Mouse (Mus musculus): ENCODE results near the gene Siglecg. TPM values are rescaled to one million over a fixed set of nuclear protein-coding genes. Genes with fewer than 3 reads are reported as not detected.
A peak's percentile ranks its signal among the peaks of the same experiment; 100 is the strongest.

Gene Siglecg
- polyA plus RNA-seq, 1 experiment from 2014 or later = 0.07 TPM

- Histone ChIP-seq H3K9me3 (replicated peaks; ENCODE audit: control insufficient read depth, low read length) (no peaks in the 10 kb centered on the region), H3K4me3 (ENCODE audit: low read depth, low read length) (peak overlapping the region; percentile 47), H3K27ac (replicated peaks; ENCODE audit: low read depth, low read length) (peak overlapping the region; percentile 77), H3K27me3 (ENCODE audit: control insufficient read depth, insufficient read depth, low read length) (no peaks in the 10 kb centered on the region), H3K9ac (replicated peaks; ENCODE audit: low read length) (peak overlapping the region; percentile 67), H3K4me1 (ENCODE audit: control insufficient read depth, insufficient read depth, low read length) (no peaks in the 10 kb centered on the region), H3K36me3 (replicated peaks; ENCODE audit: control insufficient read depth, insufficient read depth, low read depth, low read length) (no peaks in the 10 kb centered on the region), H3K4me2 (ENCODE audit: low read depth, low read length) (peak overlapping the region; percentile 84)
- under 1% methylated on average over 36 of the region's 36 CpGs for WGBS
- ATAC-seq (replicated peaks; ENCODE audit: insufficient number of reproducible peaks, low FRiP score, low TSS enrichment, low read depth) (peak; percentile 88), DNase-seq (ENCODE audit: low spot score) (peak; percentile 70)
Measured at GRCm38 (mm10) chr7:43443126-43443916, 35.3 kb downstream of the Siglecg start.

GRCm38 (mm10) chr7:43443917-43444293, 35.9 kb downstream of the Siglecg start, which contains the start of the genes Etfb and Gm45233:
Gene Etfb, plus strand, starts transcription at chr7:43444083.
Gene Gm45233, plus strand, starts transcription at chr7:43444128.
- Histone ChIP-seq H3K36me3 (replicated peaks; ENCODE audit: control insufficient read depth, insufficient read depth, low read depth, low read length) (no peaks in the 10 kb centered on the region), H3K27me3 (ENCODE audit: control insufficient read depth, insufficient read depth, low read length) (no peaks in the 10 kb centered on the region), H3K4me2 (ENCODE audit: low read depth, low read length) (peak within 1 kb of the TSS; percentile 84), H3K9me3 (replicated peaks; ENCODE audit: control insufficient read depth, low read length) (no peaks in the 10 kb centered on the region), H3K9ac (replicated peaks; ENCODE audit: low read length) (peak within 1 kb of the TSS; percentile 67), H3K27ac (replicated peaks; ENCODE audit: low read depth, low read length) (peak within 1 kb of the TSS; percentile 77), H3K4me1 (ENCODE audit: control insufficient read depth, insufficient read depth, low read length) (no peaks in the 10 kb centered on the region), H3K4me3 (ENCODE audit: low read depth, low read length) (peak within 1 kb of the TSS; percentile 47)
- ATAC-seq (replicated peaks; ENCODE audit: insufficient number of reproducible peaks, low FRiP score, low TSS enrichment, low read depth) = peak; percentile 96
- peak; percentile 95 for DNase-seq (ENCODE audit: low spot score)
- WGBS = under 1% methylated on average over 27 of the region's 27 CpGs

- Histone ChIP-seq H3K4me3 (ENCODE audit: low read depth, low read length) (no peak overlapping the region), H3K36me3 (replicated peaks; ENCODE audit: control insufficient read depth, insufficient read depth, low read depth, low read length) (no peaks in the 10 kb centered on the region), H3K9ac (replicated peaks; ENCODE audit: low read length) (no peak overlapping the region), H3K4me2 (ENCODE audit: low read depth, low read length) (no peak overlapping the region), H3K27ac (replicated peaks; ENCODE audit: low read depth, low read length) (no peak overlapping the region), H3K9me3 (replicated peaks; ENCODE audit: control insufficient read depth, low read length) (no peaks in the 10 kb centered on the region), H3K27me3 (ENCODE audit: control insufficient read depth, insufficient read depth, low read length) (no peaks in the 10 kb centered on the region), H3K4me1 (ENCODE audit: control insufficient read depth, insufficient read depth, low read length) (no peaks in the 10 kb centered on the region)
- WGBS = 89% methylated on average over 4 of the region's 4 CpGs
- ATAC-seq (replicated peaks; ENCODE audit: insufficient number of reproducible peaks, low FRiP score, low TSS enrichment, low read depth) = no peak
- no peak for DNase-seq (ENCODE audit: low spot score)
Measured at GRCm38 (mm10) chr7:43447801-43448200, 39.8 kb downstream of the Siglecg start.

GRCm38 (mm10) chr7:43448246-43448645, 40.2 kb downstream of the Siglecg start:
- 76% methylated on average over 2 of the region's 3 CpGs for WGBS
- Histone ChIP-seq H3K4me1 (ENCODE audit: control insufficient read depth, insufficient read depth, low read length) (no peaks in the 10 kb centered on the region), H3K27me3 (ENCODE audit: control insufficient read depth, insufficient read depth, low read length) (no peaks in the 10 kb centered on the region), H3K4me3 (ENCODE audit: low read depth, low read length) (no peak overlapping the region), H3K9ac (replicated peaks; ENCODE audit: low read length) (no peak overlapping the region), H3K27ac (replicated peaks; ENCODE audit: low read depth, low read length) (no peak overlapping the region), H3K36me3 (replicated peaks; ENCODE audit: control insufficient read depth, insufficient read depth, low read depth, low read length) (no peaks in the 10 kb centered on the region), H3K9me3 (replicated peaks; ENCODE audit: control insufficient read depth, low read length) (no peaks in the 10 kb centered on the region), H3K4me2 (ENCODE audit: low read depth, low read length) (no peak overlapping the region)
- ATAC-seq (replicated peaks; ENCODE audit: insufficient number of reproducible peaks, low FRiP score, low TSS enrichment, low read depth) (no peak), DNase-seq (ENCODE audit: low spot score) (no peak)

GRCm38 (mm10) chr7:43449811-43450210, 41.8 kb downstream of the Siglecg start:
- WGBS = 100% methylated on average over 2 of the region's 2 CpGs
- Histone ChIP-seq H3K4me3 (ENCODE audit: low read depth, low read length) (no peak overlapping the region), H3K36me3 (replicated peaks; ENCODE audit: control insufficient read depth, insufficient read depth, low read depth, low read length) (no peaks in the 10 kb centered on the region), H3K9me3 (replicated peaks; ENCODE audit: control insufficient read depth, low read length) (no peaks in the 10 kb centered on the region), H3K4me1 (ENCODE audit: control insufficient read depth, insufficient read depth, low read length) (no peaks in the 10 kb centered on the region), H3K4me2 (ENCODE audit: low read depth, low read length) (no peak overlapping the region), H3K27ac (replicated peaks; ENCODE audit: low read depth, low read length) (no peak overlapping the region), H3K9ac (replicated peaks; ENCODE audit: low read length) (no peak overlapping the region), H3K27me3 (ENCODE audit: control insufficient read depth, insufficient read depth, low read length) (no peaks in the 10 kb centered on the region)
- DNase-seq (ENCODE audit: low spot score) (no peak), ATAC-seq (replicated peaks; ENCODE audit: insufficient number of reproducible peaks, low FRiP score, low TSS enrichment, low read depth) (no peak)

- no peaks in the 10 kb centered on the region for H3K9me3 ChIP-seq (replicated peaks; ENCODE audit: control insufficient read depth, low read length)
- WGBS = 95% methylated on average over 11 of the region's 11 CpGs
- no peak overlapping the region for H3K4me3 ChIP-seq (ENCODE audit: low read depth, low read length)
- no peak for DNase-seq (ENCODE audit: low spot score)
- peaks cover 4% of the 10 kb centered on the region; the same call in 1 of the 2 replicates for H3K36me3 ChIP-seq (replicated peaks; ENCODE audit: control insufficient read depth, insufficient read depth, low read depth, low read length)
- H3K9ac ChIP-seq (replicated peaks; ENCODE audit: low read length) = no peak overlapping the region
- no peak overlapping the region for H3K4me2 ChIP-seq (ENCODE audit: low read depth, low read length)
- no peaks in the 10 kb centered on the region for H3K4me1 ChIP-seq (ENCODE audit: control insufficient read depth, insufficient read depth, low read length)
- H3K27ac ChIP-seq (replicated peaks; ENCODE audit: low read depth, low read length) = no peak overlapping the region
- ATAC-seq (replicated peaks; ENCODE audit: insufficient number of reproducible peaks, low FRiP score, low TSS enrichment, low read depth) = no peak
- no peaks in the 10 kb centered on the region for H3K27me3 ChIP-seq (ENCODE audit: control insufficient read depth, insufficient read depth, low read length)
Measured at GRCm38 (mm10) chr7:43451726-43452125, 43.7 kb downstream of the Siglecg start.

GRCm38 (mm10) chr7:43452609-43453008, 44.6 kb downstream of the Siglecg start:
- no peak overlapping the region for H3K9ac ChIP-seq (replicated peaks; ENCODE audit: low read length)
- H3K27ac ChIP-seq (replicated peaks; ENCODE audit: low read depth, low read length) = no peak overlapping the region
- H3K4me2 ChIP-seq (ENCODE audit: low read depth, low read length) = no peak overlapping the region
- H3K4me3 ChIP-seq (ENCODE audit: low read depth, low read length) = no peak overlapping the region
- H3K36me3 ChIP-seq (replicated peaks; ENCODE audit: control insufficient read depth, insufficient read depth, low read depth, low read length) = peaks cover 4% of the 10 kb centered on the region; the same call in 1 of the 2 replicates
- no peaks in the 10 kb centered on the region for H3K27me3 ChIP-seq (ENCODE audit: control insufficient read depth, insufficient read depth, low read length)
- H3K4me1 ChIP-seq (ENCODE audit: control insufficient read depth, insufficient read depth, low read length) = no peaks in the 10 kb centered on the region
- H3K9me3 ChIP-seq (replicated peaks; ENCODE audit: control insufficient read depth, low read length) = no peaks in the 10 kb centered on the region
- DNase-seq (ENCODE audit: low spot score) (peak; percentile 8), ATAC-seq (replicated peaks; ENCODE audit: insufficient number of reproducible peaks, low FRiP score, low TSS enrichment, low read depth) (no peak)
- 45% methylated on average over 4 of the region's 4 CpGs for WGBS

GRCm38 (mm10) chr7:43453599-43454355, 45.8 kb downstream of the Siglecg start:
- Histone ChIP-seq H3K9me3 (replicated peaks; ENCODE audit: control insufficient read depth, low read length) (no peaks in the 10 kb centered on the region), H3K4me3 (ENCODE audit: low read depth, low read length) (no peak overlapping the region), H3K4me1 (ENCODE audit: control insufficient read depth, insufficient read depth, low read length) (no peaks in the 10 kb centered on the region), H3K4me2 (ENCODE audit: low read depth, low read length) (no peak overlapping the region), H3K27me3 (ENCODE audit: control insufficient read depth, insufficient read depth, low read length) (no peaks in the 10 kb centered on the region), H3K9ac (replicated peaks; ENCODE audit: low read length) (no peak overlapping the region), H3K36me3 (replicated peaks; ENCODE audit: control insufficient read depth, insufficient read depth, low read depth, low read length) (peaks cover 4% of the 10 kb centered on the region; the same call in 1 of the 2 replicates), H3K27ac (replicated peaks; ENCODE audit: low read depth, low read length) (no peak overlapping the region)
- ATAC-seq (replicated peaks; ENCODE audit: insufficient number of reproducible peaks, low FRiP score, low TSS enrichment, low read depth) = no peak
- no peak for DNase-seq (ENCODE audit: low spot score)
- 92% methylated on average over 14 of the region's 14 CpGs for WGBS
